Mouse (Mus musculus): ENCODE measurements around the gene Map1lc3b. TPM values are rescaled to one million over a fixed set of nuclear protein-coding genes. Genes with fewer than 3 reads are reported as not detected.
"Not testable (repeated sequence)": the region's sequence is repeated elsewhere in the genome, so short reads cannot be mapped to it uniquely, and the experiment has no call there.

Map1lc3b gene
- polyA plus RNA-seq, 1 experiment = 101 TPM

DNA sequence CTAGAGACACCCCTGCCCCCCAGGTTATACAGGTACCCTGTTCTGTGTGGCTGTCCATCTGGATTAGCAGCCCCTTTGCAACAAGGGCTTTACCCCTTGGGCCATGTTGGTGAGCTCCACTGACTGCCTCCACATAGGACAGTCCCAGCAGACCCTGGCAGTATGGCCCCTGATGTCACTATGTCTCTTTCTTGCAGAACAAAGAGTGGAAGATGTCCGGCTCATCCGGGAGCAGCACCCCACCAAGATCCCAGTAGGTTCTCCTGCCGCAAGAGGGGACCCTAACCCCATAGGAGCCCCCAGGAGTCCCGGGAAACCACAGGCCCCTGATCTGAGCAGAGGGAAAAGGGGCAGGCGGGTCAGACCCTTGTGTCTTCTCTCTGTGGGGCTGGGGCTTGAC lies 3.1 kb downstream of the Map1lc3b start:
- peaks cover 34% of the 10 kb centered on the region for H3K36me3 ChIP-seq (ENCODE audit: control insufficient read depth, insufficient read depth)
- H3K79me3 ChIP-seq (ENCODE audit: low read depth) = peaks cover 23% of the 10 kb centered on the region
- TF ChIP-seq FOSL1 (IDR thresholded peaks at IDR 0.05; ENCODE audit: insufficient read depth, low read length, poor library complexity, severe bottlenecking) (no peak), MYOD1 (IDR thresholded peaks at IDR 0.05; ENCODE audit: control insufficient read depth, insufficient read length, low read depth) (no peak), MAX (IDR thresholded peaks at IDR 0.05) (no peak), MYOG (IDR thresholded peaks at IDR 0.05; ENCODE audit: control insufficient read depth, extremely low read depth, insufficient read length) (no peak), CEBPB (IDR thresholded peaks at IDR 0.05; ENCODE audit: low read depth) (no peak), CTCF (IDR thresholded peaks at IDR 0.05; ENCODE audit: control insufficient read depth, insufficient read depth, insufficient read length) (no peak), USF1 (IDR thresholded peaks at IDR 0.05; ENCODE audit: low read depth) (no peak)
- peaks cover 33% of the 10 kb centered on the region for H3K79me2 ChIP-seq (ENCODE audit: control insufficient read depth, insufficient read depth)
- no peak overlapping the region for H3ac ChIP-seq (ENCODE audit: control insufficient read depth, insufficient read length, low read depth)
- no peaks in the 10 kb centered on the region for H3K27me3 ChIP-seq (ENCODE audit: control insufficient read depth, insufficient read depth, insufficient read length)
- no peak overlapping the region for H3K4me3 ChIP-seq (ENCODE audit: insufficient read depth, poor library complexity, severe bottlenecking)

DNA sequence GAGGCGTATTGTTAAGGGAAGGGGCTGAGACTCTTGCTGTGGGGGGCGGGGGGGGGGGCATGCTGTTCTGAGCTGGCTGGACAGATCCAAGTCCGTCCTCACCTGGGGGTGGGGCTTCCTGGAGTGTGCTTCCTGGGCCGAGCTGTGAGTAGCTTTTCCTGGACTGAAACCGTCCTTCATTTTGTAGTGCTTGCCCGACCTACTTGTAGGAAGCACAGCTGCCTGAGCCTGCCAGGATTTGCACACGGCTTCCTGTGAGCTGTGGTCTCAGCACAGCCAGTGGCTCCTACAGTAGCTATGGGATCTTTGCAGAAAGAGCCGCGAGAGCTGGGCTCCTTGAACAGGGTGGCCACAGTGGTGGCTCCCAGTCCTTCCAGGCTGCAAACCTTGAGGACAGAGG lies 3.8 kb downstream of the Map1lc3b start:
- no peak overlapping the region for H3ac ChIP-seq (ENCODE audit: control insufficient read depth, insufficient read length, low read depth)
- peaks cover 33% of the 10 kb centered on the region for H3K79me2 ChIP-seq (ENCODE audit: control insufficient read depth, insufficient read depth)
- H3K27me3 ChIP-seq (ENCODE audit: control insufficient read depth, insufficient read depth, insufficient read length) = no peaks in the 10 kb centered on the region
- TF ChIP-seq FOSL1 (IDR thresholded peaks at IDR 0.05; ENCODE audit: insufficient read depth, low read length, poor library complexity, severe bottlenecking) = no peak
- TF ChIP-seq CTCF (IDR thresholded peaks at IDR 0.05; ENCODE audit: control insufficient read depth, insufficient read depth, insufficient read length) = no peak
- TF ChIP-seq USF1 (IDR thresholded peaks at IDR 0.05; ENCODE audit: low read depth) = no peak
- TF ChIP-seq MYOG (IDR thresholded peaks at IDR 0.05; ENCODE audit: control insufficient read depth, extremely low read depth, insufficient read length) = no peak
- TF ChIP-seq MAX (IDR thresholded peaks at IDR 0.05) = no peak
- TF ChIP-seq CEBPB (IDR thresholded peaks at IDR 0.05; ENCODE audit: low read depth) = no peak
- TF ChIP-seq MYOD1 (IDR thresholded peaks at IDR 0.05; ENCODE audit: control insufficient read depth, insufficient read length, low read depth) = no peak
- H3K36me3 ChIP-seq (ENCODE audit: control insufficient read depth, insufficient read depth) = peaks cover 36% of the 10 kb centered on the region
- no peak overlapping the region for H3K4me3 ChIP-seq (ENCODE audit: insufficient read depth, poor library complexity, severe bottlenecking)
- H3K79me3 ChIP-seq (ENCODE audit: low read depth) = peaks cover 23% of the 10 kb centered on the region

- H3ac ChIP-seq (ENCODE audit: control insufficient read depth, insufficient read length, low read depth); H3K4me3 ChIP-seq (ENCODE audit: insufficient read depth, poor library complexity, severe bottlenecking); H3K79me3 ChIP-seq (ENCODE audit: low read depth); H3K27me3 ChIP-seq (ENCODE audit: control insufficient read depth, insufficient read depth, insufficient read length): not testable (repeated sequence)
- H3K36me3 ChIP-seq (ENCODE audit: control insufficient read depth, insufficient read depth) = peaks cover 65% of the 10 kb centered on the region
- H3K79me2 ChIP-seq (ENCODE audit: control insufficient read depth, insufficient read depth) = peaks cover 12% of the 10 kb centered on the region
Observed at GRCm38 (mm10) chr8:121597492-121597891, 7.3 kb downstream of the Map1lc3b start.

DNA sequence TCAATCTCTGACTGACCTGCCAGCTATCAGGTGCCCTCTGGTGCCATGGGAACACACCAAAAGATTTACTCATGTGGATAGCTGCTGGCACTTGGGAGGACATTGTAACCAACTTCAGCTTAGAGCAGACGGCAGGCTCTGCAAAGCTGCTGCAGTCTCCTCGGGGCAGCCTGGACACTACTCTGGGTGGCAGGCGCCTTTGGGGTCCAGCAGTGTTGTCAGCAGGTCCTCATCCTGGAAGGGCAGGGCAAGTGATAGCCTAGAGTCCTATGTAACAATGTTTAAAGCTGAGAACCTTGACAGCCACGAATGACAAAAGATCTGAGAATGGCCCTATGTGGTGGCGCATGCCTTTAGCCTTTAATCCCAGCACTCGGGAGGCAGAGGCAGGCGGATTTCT lies 8.0 kb downstream of the Map1lc3b start:
- no peak overlapping the region for H3ac ChIP-seq (ENCODE audit: control insufficient read depth, insufficient read length, low read depth)
- peaks cover 65% of the 10 kb centered on the region for H3K36me3 ChIP-seq (ENCODE audit: control insufficient read depth, insufficient read depth)
- no peak overlapping the region for H3K4me3 ChIP-seq (ENCODE audit: insufficient read depth, poor library complexity, severe bottlenecking)
- TF ChIP-seq USF1 (IDR thresholded peaks at IDR 0.05; ENCODE audit: low read depth) (no peak), CTCF (IDR thresholded peaks at IDR 0.05; ENCODE audit: control insufficient read depth, insufficient read depth, insufficient read length) (no peak), MAX (IDR thresholded peaks at IDR 0.05) (no peak), MYOD1 (IDR thresholded peaks at IDR 0.05; ENCODE audit: control insufficient read depth, insufficient read length, low read depth) (no peak), MYOG (IDR thresholded peaks at IDR 0.05; ENCODE audit: control insufficient read depth, extremely low read depth, insufficient read length) (no peak), FOSL1 (IDR thresholded peaks at IDR 0.05; ENCODE audit: insufficient read depth, low read length, poor library complexity, severe bottlenecking) (no peak), CEBPB (IDR thresholded peaks at IDR 0.05; ENCODE audit: low read depth) (no peak)
- no peaks in the 10 kb centered on the region for H3K27me3 ChIP-seq (ENCODE audit: control insufficient read depth, insufficient read depth, insufficient read length)
- peaks cover under 1% of the 10 kb centered on the region for H3K79me3 ChIP-seq (ENCODE audit: low read depth)
- H3K79me2 ChIP-seq (ENCODE audit: control insufficient read depth, insufficient read depth) = peaks cover 5% of the 10 kb centered on the region

DNA sequence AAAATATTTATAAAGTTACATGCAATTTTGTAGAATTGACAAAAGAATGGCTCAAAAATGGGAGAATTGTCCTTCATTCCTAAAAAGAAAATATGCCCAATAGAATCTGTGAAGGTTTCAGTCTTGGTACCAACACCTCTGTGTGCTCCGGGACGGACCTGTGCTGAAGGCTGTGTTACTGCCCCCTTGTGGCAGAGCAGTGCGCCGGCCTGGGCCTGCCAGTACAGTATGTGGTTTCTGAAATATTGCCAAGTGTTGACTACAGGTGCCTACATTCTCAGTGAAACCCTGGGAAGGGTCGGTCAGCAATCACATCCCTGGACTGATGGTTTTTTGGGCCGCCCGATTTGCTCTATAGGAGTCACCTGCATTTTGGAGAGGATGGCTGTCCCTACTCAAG lies 8.7 kb downstream of the Map1lc3b start:
- Histone ChIP-seq H3K79me3 (ENCODE audit: low read depth) (no peaks in the 10 kb centered on the region), H3K79me2 (ENCODE audit: control insufficient read depth, insufficient read depth) (no peaks in the 10 kb centered on the region), H3ac (ENCODE audit: control insufficient read depth, insufficient read length, low read depth) (no peak overlapping the region), H3K36me3 (ENCODE audit: control insufficient read depth, insufficient read depth) (peaks cover 65% of the 10 kb centered on the region), H3K4me3 (ENCODE audit: insufficient read depth, poor library complexity, severe bottlenecking) (no peak overlapping the region), H3K27me3 (ENCODE audit: control insufficient read depth, insufficient read depth, insufficient read length) (no peaks in the 10 kb centered on the region)
- TF ChIP-seq MAX (IDR thresholded peaks at IDR 0.05) = no peak
- peak; percentile 85 for TF ChIP-seq CTCF (IDR thresholded peaks at IDR 0.05; ENCODE audit: control insufficient read depth, insufficient read depth, insufficient read length)

GRCm38 (mm10) chr8:121599842-121600241 lies 9.7 kb downstream of the Map1lc3b start:
- H3K36me3 ChIP-seq (ENCODE audit: control insufficient read depth, insufficient read depth) = peaks cover 60% of the 10 kb centered on the region
- no peaks in the 10 kb centered on the region for H3K79me3 ChIP-seq (ENCODE audit: low read depth)
- no peaks in the 10 kb centered on the region for H3K79me2 ChIP-seq (ENCODE audit: control insufficient read depth, insufficient read depth)
- no peak overlapping the region for H3K4me3 ChIP-seq (ENCODE audit: insufficient read depth, poor library complexity, severe bottlenecking)
- no peak overlapping the region for H3ac ChIP-seq (ENCODE audit: control insufficient read depth, insufficient read length, low read depth)
- H3K27me3 ChIP-seq (ENCODE audit: control insufficient read depth, insufficient read depth, insufficient read length) = no peaks in the 10 kb centered on the region
- TF ChIP-seq MAX (IDR thresholded peaks at IDR 0.05) (no peak), FOSL1 (IDR thresholded peaks at IDR 0.05; ENCODE audit: insufficient read depth, low read length, poor library complexity, severe bottlenecking) (no peak), CTCF (IDR thresholded peaks at IDR 0.05; ENCODE audit: control insufficient read depth, insufficient read depth, insufficient read length) (no peak), CEBPB (IDR thresholded peaks at IDR 0.05; ENCODE audit: low read depth) (no peak), USF1 (IDR thresholded peaks at IDR 0.05; ENCODE audit: low read depth) (no peak), MYOD1 (IDR thresholded peaks at IDR 0.05; ENCODE audit: control insufficient read depth, insufficient read length, low read depth) (no peak), MYOG (IDR thresholded peaks at IDR 0.05; ENCODE audit: control insufficient read depth, extremely low read depth, insufficient read length) (no peak)

Measured in C2C12 (cell line).